Mouse (Mus musculus) cortical plate, adult 2 months (tissue): ENCODE measurements around the gene Treml2.

ENCODE experiments used
- CTCF ChIP-seq: fragments of 200-500 bp; IDR thresholded peaks from 2 replicates; pipeline ENCODE4 v1.5.1; 2011; ENCODE audit warnings: mild to moderate bottlenecking, control low read depth, low read length; ENCODE audit not compliant: insufficient read depth; ENCODE audit errors: extremely low read depth
- POLR2A ChIP-seq: fragments of 200-500 bp; IDR thresholded peaks from 2 replicates; pipeline ENCODE4 v1.6.1; 2011; ENCODE audit warnings: mild to moderate bottlenecking, low read length, control low read depth; ENCODE audit not compliant: insufficient read depth; ENCODE audit errors: extremely low read depth

DNA sequence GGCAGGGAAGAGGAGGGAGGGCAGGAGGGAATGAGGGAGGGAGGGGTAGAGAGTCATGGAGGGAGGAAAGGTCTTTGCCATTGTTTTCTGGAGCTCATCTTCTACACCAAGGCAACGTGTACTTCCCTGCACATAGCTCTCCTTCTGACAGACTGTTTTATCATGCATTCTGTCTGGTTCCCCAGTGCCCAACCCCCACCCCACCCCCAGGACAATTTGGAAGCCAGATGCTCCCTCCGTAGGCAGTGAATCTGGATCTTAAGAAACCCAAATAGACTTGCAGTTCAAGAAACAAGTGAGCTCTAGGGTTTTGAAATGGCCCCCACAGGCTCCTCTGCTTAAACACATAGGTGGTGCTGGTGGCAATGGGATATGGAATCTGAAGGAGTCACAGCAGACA is 58.6 kb downstream of the Treml2 start:
- TF ChIP-seq CTCF (no peak), POLR2A (no peak)
